Mouse (Mus musculus) myocyte (in vitro differentiated cells): ENCODE measurements around the gene Srrm4. TPM values are rescaled to one million over a fixed set of nuclear protein-coding genes. Genes with fewer than 3 reads are reported as not detected.

Experiments
- H3K27me3 ChIP-seq: one replicate; pipeline ENCODE4 v1.6.1; 2011; ENCODE audit not compliant: control insufficient read depth, insufficient read depth, insufficient read length
- H3K36me3 ChIP-seq: one replicate; pipeline ENCODE4 v1.6.1; 2011; ENCODE audit not compliant: control insufficient read depth, insufficient read depth
- H3K4me2 ChIP-seq: one replicate; pipeline ENCODE4 v1.6.1; 2011; ENCODE audit warnings: low read depth, control low read depth
- H3K4me3 ChIP-seq: one replicate; pipeline ENCODE4 v1.5.1; 2011; ENCODE audit warnings: mild to moderate bottlenecking, control low read depth, moderate library complexity
- H3K79me2 ChIP-seq: one replicate; pipeline ENCODE4 v1.6.1; 2011; ENCODE audit not compliant: control insufficient read depth, insufficient read depth
- H3ac ChIP-seq: one replicate; pipeline ENCODE4 v1.6.1; 2011; ENCODE audit not compliant: control insufficient read depth, insufficient read length
- CEBPB ChIP-seq: IDR thresholded peaks from 2 replicates; pipeline ENCODE4 v1.6.1; 2011; ENCODE audit warnings: mild to moderate bottlenecking, moderate library complexity; ENCODE audit not compliant: poor library complexity, insufficient read depth, severe bottlenecking
- E2F4 ChIP-seq: IDR thresholded peaks from one replicate; pipeline ENCODE4 v1.6.1; 2011; ENCODE audit warnings: mild to moderate bottlenecking, control low read depth, moderate library complexity; ENCODE audit not compliant: insufficient read depth
- MAX ChIP-seq: IDR thresholded peaks from one replicate; pipeline ENCODE4 v1.6.1; 2011; ENCODE audit warnings: low read depth, mild to moderate bottlenecking, control low read depth
- MYOD1 ChIP-seq, 3 experiments: IDR thresholded peaks; one replicate each; pipeline ENCODE4 v1.6.1; 2011; ENCODE audit warnings: control low read depth in 2 of 3, low read depth in 2 of 3, mild to moderate bottlenecking in 2 of 3, moderate library complexity in 1 of 3; ENCODE audit not compliant: insufficient read length in 2 of 3, control insufficient read depth in 1 of 3
- MYOG ChIP-seq, 3 experiments: IDR thresholded peaks; one replicate each; pipeline ENCODE4 v1.6.1; 2011; ENCODE audit warnings: control low read depth in 2 of 3, low read depth in 2 of 3, mild to moderate bottlenecking in 2 of 3; ENCODE audit not compliant: insufficient read length in 2 of 3, control insufficient read depth in 1 of 3, insufficient read depth in 1 of 3
- POLR2A ChIP-seq: IDR thresholded peaks from one replicate; pipeline ENCODE4 v1.6.1; 2011; ENCODE audit warnings: low read depth, mild to moderate bottlenecking, control low read depth, moderate library complexity; ENCODE audit not compliant: insufficient read length
- POLR2AphosphoS2 ChIP-seq: IDR thresholded peaks from one replicate; pipeline ENCODE4 v1.6.1; 2011; ENCODE audit warnings: low read depth, control low read depth; ENCODE audit not compliant: insufficient read length
- REST ChIP-seq: IDR thresholded peaks from one replicate; pipeline ENCODE4 v1.6.1; 2011; ENCODE audit warnings: mild to moderate bottlenecking, control low read depth, moderate library complexity; ENCODE audit not compliant: insufficient read depth, insufficient read length
- SRF ChIP-seq: IDR thresholded peaks from one replicate; pipeline ENCODE4 v1.6.1; 2011; ENCODE audit warnings: low read depth; ENCODE audit not compliant: control insufficient read depth, insufficient read length
- TCF12 ChIP-seq: IDR thresholded peaks from one replicate; pipeline ENCODE4 v1.6.1; 2011; ENCODE audit warnings: mild to moderate bottlenecking, control low read depth; ENCODE audit not compliant: poor library complexity, insufficient read depth, severe bottlenecking
- TCF3 ChIP-seq: IDR thresholded peaks from one replicate; pipeline ENCODE4 v1.6.1; 2011; ENCODE audit warnings: low read depth, control low read depth; ENCODE audit not compliant: insufficient read length
- USF1 ChIP-seq: IDR thresholded peaks from one replicate; pipeline ENCODE4 v1.6.1; 2011; ENCODE audit warnings: low read depth, mild to moderate bottlenecking, control low read depth, moderate library complexity
- polyA plus RNA-seq: library from polyadenylated mRNA; unstranded; fragments of >200 nt; fragmentation: generic; extraction: Trizol; gene quantifications from one replicate; pipeline ENCODE4 v1.2.1, GENCODE M21; 2012; ENCODE audit warnings: missing spikeins

The Srrm4 gene
- polyA plus RNA-seq, 1 experiment: 0.12 TPM

- TF ChIP-seq TCF12 (no peak), REST (no peak), USF1 (no peak), MAX (no peak), POLR2AphosphoS2 (no peak), SRF (no peak), POLR2A (no peak), MYOD1 (IDR thresholded peaks at IDR 0.05; ENCODE audit: control insufficient read depth in 1 of 3, insufficient read length in 2 of 3, low read depth in 2 of 3) (no peak), CEBPB (no peak), E2F4 (no peak), TCF3 (no peak), MYOG (IDR thresholded peaks at IDR 0.05; ENCODE audit: control insufficient read depth in 1 of 3, insufficient read depth in 1 of 3, insufficient read length in 2 of 3, low read depth in 2 of 3) (no peak)
- Histone ChIP-seq H3K4me3 (no peak overlapping the region), H3ac (no peak overlapping the region), H3K79me2 (no peaks in the 10 kb centered on the region), H3K4me2 (no peak overlapping the region), H3K27me3 (no peaks in the 10 kb centered on the region), H3K36me3 (no peaks in the 10 kb centered on the region)
Observed at GRCm38 (mm10) chr5:116566385-116567045, 25.1 kb downstream of the Srrm4 start.

DNA sequence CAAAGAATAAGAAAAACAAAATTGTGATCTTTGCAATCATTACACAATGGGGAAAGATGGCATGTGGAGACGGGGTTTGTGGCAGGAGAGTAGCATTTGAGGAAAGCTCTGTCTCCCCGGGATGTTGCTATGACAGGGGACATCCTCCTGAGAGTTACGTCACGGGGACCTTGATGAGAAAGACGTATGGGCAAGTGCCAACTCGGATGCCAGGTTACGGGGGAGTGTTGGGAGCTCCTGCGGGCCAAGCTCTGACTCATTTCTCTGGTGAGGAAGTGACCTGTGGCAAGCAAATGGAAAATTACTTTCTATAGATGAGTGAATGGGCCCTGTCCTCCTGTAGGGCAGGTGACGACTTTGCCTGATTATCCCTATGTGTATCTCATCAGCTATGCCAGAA lies 26.0 kb downstream of the Srrm4 start:
- Histone ChIP-seq H3K27me3 (no peaks in the 10 kb centered on the region), H3K36me3 (no peaks in the 10 kb centered on the region), H3K4me2 (no peak overlapping the region), H3ac (no peak overlapping the region), H3K79me2 (no peaks in the 10 kb centered on the region), H3K4me3 (no peak overlapping the region)
- TF ChIP-seq REST: no peak
- TF ChIP-seq TCF12: no peak
- no peak for TF ChIP-seq POLR2A
- TF ChIP-seq CEBPB: no peak
- no peak for TF ChIP-seq MYOD1 (IDR thresholded peaks at IDR 0.05; ENCODE audit: control insufficient read depth in 1 of 3, insufficient read length in 2 of 3, low read depth in 2 of 3)
- TF ChIP-seq SRF: no peak
- TF ChIP-seq POLR2AphosphoS2: no peak

GRCm38 (mm10) chr5:116564391-116564790 lies 27.2 kb downstream of the Srrm4 start:
- Histone ChIP-seq H3K4me2 (no peak overlapping the region), H3ac (no peak overlapping the region), H3K27me3 (no peaks in the 10 kb centered on the region), H3K4me3 (no peak overlapping the region), H3K79me2 (no peaks in the 10 kb centered on the region), H3K36me3 (no peaks in the 10 kb centered on the region)
- TF ChIP-seq POLR2A: no peak
- TF ChIP-seq MAX: no peak
- TF ChIP-seq TCF3: no peak

DNA sequence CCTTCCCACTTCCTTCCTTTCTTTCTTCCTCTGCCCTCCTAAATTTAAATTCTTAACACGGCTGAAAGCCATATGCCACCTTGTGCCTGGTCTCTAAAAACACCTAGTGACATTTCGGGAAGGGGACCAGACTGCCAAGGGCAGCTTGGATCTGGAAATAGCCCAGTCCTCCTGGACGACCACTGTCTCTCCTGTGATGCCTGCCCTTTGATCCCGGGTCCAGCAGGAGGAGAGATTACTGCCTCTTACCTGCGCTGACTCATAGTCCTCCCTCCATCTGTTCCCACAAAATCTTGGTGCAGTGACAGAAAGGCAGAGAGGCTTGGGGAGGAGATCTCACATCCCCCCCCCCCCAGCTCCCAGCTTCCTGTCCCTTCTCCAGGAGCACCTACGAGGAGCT lies 27.9 kb downstream of the Srrm4 start:
- H3ac ChIP-seq: no peak overlapping the region
- H3K27me3 ChIP-seq: no peaks in the 10 kb centered on the region
- H3K4me2 ChIP-seq: no peak overlapping the region
- H3K79me2 ChIP-seq: no peaks in the 10 kb centered on the region
- H3K36me3 ChIP-seq: no peaks in the 10 kb centered on the region
- no peak for TF ChIP-seq MAX
- no peak for TF ChIP-seq TCF12
- TF ChIP-seq POLR2AphosphoS2: no peak
- TF ChIP-seq MYOD1 (IDR thresholded peaks at IDR 0.05; ENCODE audit: control insufficient read depth in 1 of 3, insufficient read length in 2 of 3, low read depth in 2 of 3): no peak
- TF ChIP-seq REST: no peak
- TF ChIP-seq CEBPB: no peak
- no peak for TF ChIP-seq SRF
- no peak for TF ChIP-seq MYOG (IDR thresholded peaks at IDR 0.05; ENCODE audit: control insufficient read depth in 1 of 3, insufficient read depth in 1 of 3, insufficient read length in 2 of 3, low read depth in 2 of 3)
- no peak for TF ChIP-seq POLR2A
- TF ChIP-seq E2F4: no peak
- no peak for TF ChIP-seq TCF3
- no peak for TF ChIP-seq USF1
- no peak overlapping the region for H3K4me3 ChIP-seq

- Histone ChIP-seq H3K4me3 (no peak overlapping the region), H3K79me2 (no peaks in the 10 kb centered on the region), H3K36me3 (no peaks in the 10 kb centered on the region), H3K4me2 (no peak overlapping the region), H3ac (no peak overlapping the region), H3K27me3 (no peaks in the 10 kb centered on the region)
- TF ChIP-seq USF1: no peak
- no peak for TF ChIP-seq POLR2A
- no peak for TF ChIP-seq MYOG (IDR thresholded peaks at IDR 0.05; ENCODE audit: control insufficient read depth in 1 of 3, insufficient read depth in 1 of 3, insufficient read length in 2 of 3, low read depth in 2 of 3)
Observed at GRCm38 (mm10) chr5:116559091-116559490, 32.5 kb downstream of the Srrm4 start.
